In genomic region chr4:156059713-156060112, GRCm38 (mm10) we compare ENCODE assay signal across 11 mouse cellular contexts. TPM values are rescaled to one million over a fixed set of nuclear protein-coding genes. Genes with fewer than 3 reads are reported as not detected.
DNase-seq lines count a peak whose midpoint lies in the region; ATAC-seq and TF ChIP-seq lines count a peak whose summit lies in the region.
"Had no signal": no experiment of that assay in that cellular context is flagged by ENCODE, and none has a peak within 500 bp of the region (broad histone marks: within the 10 kb centered on the region; RNA-seq: fewer than 3 reads in every experiment).

No protein-coding gene starts in this region.

- no peak overlapping the region for H3K27ac ChIP-seq in hindbrain, embryonic 11.5 days (ENCODE audit: low read depth, low read length)
- no peak overlapping the region for H3K27ac ChIP-seq in hindbrain, embryonic 13.5 days
- H3K27ac ChIP-seq: liver, embryonic 15.5 days had no signal

- no peaks in the 10 kb centered on the region; the same call in 1 of the 2 replicates for H3K4me1 ChIP-seq in hindbrain, embryonic 11.5 days (replicated peaks; ENCODE audit: control insufficient read depth, insufficient read depth, low read length)
- peaks cover 8% of the 10 kb centered on the region for H3K4me1 ChIP-seq in hindbrain, embryonic 13.5 days (replicated peaks)
- H3K4me1 ChIP-seq in lung, adult 2 months (ENCODE audit: control insufficient read depth, insufficient read depth, low read length), result peaks cover 4% of the 10 kb centered on the region; the same call in 1 of the 2 replicates

- no peak for TF ChIP-seq CTCF in lung, adult 2 months (IDR thresholded peaks at IDR 0.05; ENCODE audit: insufficient read depth, low read length)

- H3K9ac ChIP-seq in hindbrain, embryonic 11.5 days (ENCODE audit: low read depth, low read length), result no peak overlapping the region
- no peak overlapping the region for H3K9ac ChIP-seq in hindbrain, embryonic 13.5 days
- H3K9ac ChIP-seq: liver, embryonic 15.5 days had no signal

- TF ChIP-seq POLR2A in lung, adult 2 months (IDR thresholded peaks at IDR 0.05; ENCODE audit: borderline replicate concordance, extremely low read depth, low read depth, low read length), result peak; percentile 92; the same call in 1 of the 2 replicates

- 22% methylated on average over 10 of the region's 10 CpGs for WGBS in hindbrain, embryonic 11.5 days
- WGBS in hindbrain, embryonic 13.5 days, result 36% methylated on average over 10 of the region's 10 CpGs
- 37% methylated on average over 10 of the region's 10 CpGs for WGBS in lung, adult 2 months

- no peak for DNase-seq in hindbrain, embryonic 11.5 days (ENCODE audit: low spot score)
- DNase-seq in kidney, adult 8-10 months, result peak; percentile 94 to 97
- DNase-seq in lung, adult 2 months, result peak; percentile 80
- DNase-seq in urinary bladder, postnatal 14 days (ENCODE audit: low spot score), result peak; percentile 90
- no peak for DNase-seq in cerebellum, postnatal 36 days
- no peak for DNase-seq in thymus, postnatal 25 days
- no peak for DNase-seq in adrenal gland, adult 18-20 months (ENCODE audit: low spot score in 2 of 2)
- DNase-seq: heart, adult 18-20 months had no signal

- no peak overlapping the region for H3K4me3 ChIP-seq in hindbrain, embryonic 11.5 days (ENCODE audit: low read depth, low read length)
- H3K4me3 ChIP-seq in hindbrain, embryonic 13.5 days, result no peak overlapping the region
- peak overlapping the region; percentile 70 for H3K4me3 ChIP-seq in lung, adult 2 months (replicated peaks; ENCODE audit: extremely low read depth, low read depth, low read length)
- H3K4me3 ChIP-seq: liver, embryonic 15.5 days had no signal

- no peaks in the 10 kb centered on the region for H3K27me3 ChIP-seq in hindbrain, embryonic 11.5 days (ENCODE audit: control insufficient read depth, insufficient read depth, low read length)
- H3K27me3 ChIP-seq in hindbrain, embryonic 13.5 days, result 0 out of 2 replicates have a peak, but pooled peaks cover 6% of the 10 kb centered on the region
- H3K27me3 ChIP-seq: CH12.LX; liver, embryonic 15.5 days had no signal

- no peak overlapping the region for H3K4me2 ChIP-seq in hindbrain, embryonic 11.5 days (replicated peaks; ENCODE audit: low read depth, low read length)
- no peak overlapping the region for H3K4me2 ChIP-seq in hindbrain, embryonic 13.5 days
- H3K4me2 ChIP-seq: liver, embryonic 15.5 days had no signal

- peak; percentile 60; the same call in 1 of the 2 replicates for ATAC-seq in hindbrain, embryonic 11.5 days (ENCODE audit: low FRiP score)
- ATAC-seq in hindbrain, embryonic 13.5 days (ENCODE audit: low FRiP score), result no peak

- no peaks in the 10 kb centered on the region for H3K36me3 ChIP-seq in hindbrain, embryonic 11.5 days (ENCODE audit: control insufficient read depth, insufficient read depth, low read length)
- H3K36me3 ChIP-seq in hindbrain, embryonic 13.5 days, result no peaks in the 10 kb centered on the region
- H3K36me3 ChIP-seq: liver, embryonic 15.5 days had no signal

- no peaks in the 10 kb centered on the region for H3K9me3 ChIP-seq in hindbrain, embryonic 11.5 days (ENCODE audit: control insufficient read depth, low read length)
- H3K9me3 ChIP-seq in hindbrain, embryonic 13.5 days, result no peaks in the 10 kb centered on the region
- H3K9me3 ChIP-seq: liver, embryonic 15.5 days had no signal

RNA-seq across cellular contexts. Expression of gene Ttll10, which starts 0.5 kb away (rescaled TPM):
- polyA plus RNA-seq in hindbrain, embryonic 11.5 days (2014; fragmentation: Nextera tagmentation; extraction: Ambion mirVana), result 0.10 TPM in 1 of 2 replicates, not detected in the other
- not detected in 2 replicates for polyA plus RNA-seq in hindbrain, embryonic 13.5 days (2015; fragmentation: Nextera tagmentation; extraction: Ambion mirVana)
- 5.8 and 7.2 TPM in 2 replicates for polyA plus RNA-seq in lung, adult 2 months (2012; rRNA removed)
- total RNA-seq in adrenal gland, adult 18-20 months (2021), result under 1 TPM in 1 of 2 experiments, not detected in 1; 0.35 TPM

RNA-seq across cellular contexts. Expression of gene Tnfrsf18, which starts 33.7 kb away (rescaled TPM):
- polyA plus RNA-seq in hindbrain, embryonic 11.5 days (2014; fragmentation: Nextera tagmentation; extraction: Ambion mirVana), result 0.74 and 2.4 TPM in 2 replicates
- polyA plus RNA-seq in hindbrain, embryonic 13.5 days (2015; fragmentation: Nextera tagmentation; extraction: Ambion mirVana), result 2.3 and 2.9 TPM in 2 replicates
- 4.3 and 5.2 TPM in 2 replicates for polyA plus RNA-seq in lung, adult 2 months (2012; rRNA removed)
- total RNA-seq in adrenal gland, adult 18-20 months (2021), result not detected

RNA-seq across cellular contexts. Expression of gene Tnfrsf4, which starts 46.1 kb away (rescaled TPM):
- 0.39 and 0.73 TPM in 2 replicates for polyA plus RNA-seq in hindbrain, embryonic 11.5 days (2014; fragmentation: Nextera tagmentation; extraction: Ambion mirVana)
- polyA plus RNA-seq in hindbrain, embryonic 13.5 days (2015; fragmentation: Nextera tagmentation; extraction: Ambion mirVana), result 0.55 and 1.0 TPM in 2 replicates
- 5.4 and 7.3 TPM in 2 replicates for polyA plus RNA-seq in lung, adult 2 months (2012; rRNA removed)
- under 1 TPM; 0.29 to 0.66 TPM for total RNA-seq in adrenal gland, adult 18-20 months (2021)

RNA-seq across cellular contexts. Expression of gene 9430015G10Rik, which starts 50.1 kb away (rescaled TPM):
- 44.0 and 44.4 TPM in 2 replicates for polyA plus RNA-seq in hindbrain, embryonic 11.5 days (2014; fragmentation: Nextera tagmentation; extraction: Ambion mirVana)
- 32.1 and 32.7 TPM in 2 replicates for polyA plus RNA-seq in hindbrain, embryonic 13.5 days (2015; fragmentation: Nextera tagmentation; extraction: Ambion mirVana)
- polyA plus RNA-seq in lung, adult 2 months (2012; rRNA removed), result 13.8 and 16.3 TPM in 2 replicates
- total RNA-seq in adrenal gland, adult 18-20 months (2021), result 10 to 100 TPM in 1 of 2 experiments, 1 to 10 TPM in 1; 9.6 to 12.9 TPM

Comparison
In these comparisons a context has a peak if more than half of its experiments do, and no peak if none do; other contexts are left out.
1. DNase-seq: peak in kidney, adult 8-10 months (2 of 2), lung, adult 2 months (single experiment) and urinary bladder, postnatal 14 days (single experiment); none in hindbrain, embryonic 11.5 days (single experiment), cerebellum, postnatal 36 days (0 of 2), thymus, postnatal 25 days (single experiment) and adrenal gland, adult 18-20 months (0 of 2).